Mouse (Mus musculus) hindbrain, postnatal 0 days (tissue): Measurements from ENCODE around the gene Thsd7a. TPM values are rescaled to one million over a fixed set of nuclear protein-coding genes. Genes with fewer than 3 reads are reported as not detected.
A peak's percentile ranks its signal among the peaks of the same experiment; 100 is the strongest.

Experiments
- ATAC-seq: fragments of 200-750 bp; cut with Nextera tagmentation; 2 replicates; pipeline ENCODE4 v1.8.0; 2017; ENCODE audit warnings: mild to moderate bottlenecking, moderate TSS enrichment, moderate library complexity
- DNase-seq: peaks from one replicate; pipeline ENCODE4 v3.0.0-alpha.2; 2015; ENCODE audit warnings: low spot score
- H3K27ac ChIP-seq: fragments of 300-500 bp; sonication (generic); 2 replicates; pipeline ENCODE4 v1.5.1; 2014; ENCODE audit warnings: mild to moderate bottlenecking
- H3K27me3 ChIP-seq: fragments of 300-500 bp; sonication (generic); 2 replicates; pipeline ENCODE4 v1.6.1; 2014; ENCODE audit warnings: low read length, mixed read lengths; ENCODE audit not compliant: insufficient read depth
- H3K36me3 ChIP-seq: fragments of 300-500 bp; sonication (generic); 2 replicates; pipeline ENCODE4 v1.6.1; 2014; ENCODE audit warnings: low read length, mixed read lengths; ENCODE audit not compliant: insufficient read depth
- H3K4me1 ChIP-seq: fragments of 300-500 bp; sonication (generic); 2 replicates; pipeline ENCODE4 v1.6.1; 2014; ENCODE audit warnings: antibody characterized with exemption, low read length, mixed read lengths; ENCODE audit not compliant: insufficient read depth
- H3K4me2 ChIP-seq: fragments of 300-500 bp; sonication (generic); 2 replicates; pipeline ENCODE4 v1.6.1; 2014; ENCODE audit warnings: low read depth, mild to moderate bottlenecking, low read length, moderate library complexity, mixed read lengths
- H3K4me3 ChIP-seq: fragments of 300-500 bp; sonication (generic); 2 replicates; pipeline ENCODE4 v1.5.1; 2014; ENCODE audit warnings: low read length
- H3K9ac ChIP-seq: fragments of 300-500 bp; sonication (generic); replicated peaks from 2 replicates; pipeline ENCODE4 v1.6.1; 2014; ENCODE audit warnings: mild to moderate bottlenecking, low read length, moderate library complexity, mixed read lengths
- H3K9me3 ChIP-seq: fragments of 300-500 bp; sonication (generic); 2 replicates; pipeline ENCODE4 v1.6.1; 2016; ENCODE audit warnings: low read length, mixed read lengths
- CTCF ChIP-seq: IDR thresholded peaks from 2 replicates; pipeline ENCODE4 v1.5.1; 2016; ENCODE audit warnings: antibody characterized with exemption, control low read depth, low read depth
- WGBS: fragments of 180-500 bp; shearing (Covaris S2); extraction: QIAGEN DNeasy Blood & Tissue Kit; methylation state at CpG from one replicate; pipeline ENCODE4 v1.1.7; 2014; 5-methylcytosine and 5-hydroxymethylcytosine counted together
- polyA plus RNA-seq: library from polyadenylated mRNA; unstranded; fragments of >200 nt; fragmentation: Nextera tagmentation; extraction: Ambion mirVana; gene quantifications from 2 replicates; pipeline ENCODE4 v1.2.1, GENCODE M21; 2015
- total RNA-seq: library from RNA; depleted of rRNA; stranded (reverse); fragments of >200 nt; gene quantifications from 2 replicates; pipeline ENCODE4 v1.2.3, GENCODE M21; 2014

Thsd7a gene
- total and polyA plus RNA-seq, 2 experiments from 2014 or later: 16.5 to 20.8 TPM

DNA sequence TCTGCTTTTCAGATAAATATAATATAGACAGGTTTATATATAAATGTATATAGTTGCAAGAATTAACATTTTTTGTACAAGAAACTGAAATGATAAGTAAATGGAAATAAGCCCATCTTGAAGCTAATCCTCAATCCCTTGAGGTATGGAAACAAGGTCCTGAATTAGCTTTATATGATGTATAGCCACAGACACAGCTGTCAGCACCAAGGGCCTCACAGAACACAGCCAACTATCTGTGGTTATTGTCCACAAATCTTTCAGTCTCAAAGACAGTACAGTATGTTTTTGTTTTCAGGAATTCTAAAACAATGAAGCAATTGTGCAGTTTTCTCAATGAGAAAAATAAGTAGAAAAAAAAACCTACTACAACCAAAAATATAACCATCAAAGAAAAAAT, 400.5 kb downstream of the Thsd7a start:
- Histone ChIP-seq H3K27me3 (no peaks in the 10 kb centered on the region), H3K27ac (no peak overlapping the region), H3K4me1 (no peaks in the 10 kb centered on the region), H3K36me3 (no peaks in the 10 kb centered on the region), H3K9me3 (no peaks in the 10 kb centered on the region), H3K4me2 (no peak overlapping the region), H3K9ac (no peak overlapping the region), H3K4me3 (no peak overlapping the region)
- TF ChIP-seq CTCF: no peak
- no peak for DNase-seq
- no peak for ATAC-seq

DNA sequence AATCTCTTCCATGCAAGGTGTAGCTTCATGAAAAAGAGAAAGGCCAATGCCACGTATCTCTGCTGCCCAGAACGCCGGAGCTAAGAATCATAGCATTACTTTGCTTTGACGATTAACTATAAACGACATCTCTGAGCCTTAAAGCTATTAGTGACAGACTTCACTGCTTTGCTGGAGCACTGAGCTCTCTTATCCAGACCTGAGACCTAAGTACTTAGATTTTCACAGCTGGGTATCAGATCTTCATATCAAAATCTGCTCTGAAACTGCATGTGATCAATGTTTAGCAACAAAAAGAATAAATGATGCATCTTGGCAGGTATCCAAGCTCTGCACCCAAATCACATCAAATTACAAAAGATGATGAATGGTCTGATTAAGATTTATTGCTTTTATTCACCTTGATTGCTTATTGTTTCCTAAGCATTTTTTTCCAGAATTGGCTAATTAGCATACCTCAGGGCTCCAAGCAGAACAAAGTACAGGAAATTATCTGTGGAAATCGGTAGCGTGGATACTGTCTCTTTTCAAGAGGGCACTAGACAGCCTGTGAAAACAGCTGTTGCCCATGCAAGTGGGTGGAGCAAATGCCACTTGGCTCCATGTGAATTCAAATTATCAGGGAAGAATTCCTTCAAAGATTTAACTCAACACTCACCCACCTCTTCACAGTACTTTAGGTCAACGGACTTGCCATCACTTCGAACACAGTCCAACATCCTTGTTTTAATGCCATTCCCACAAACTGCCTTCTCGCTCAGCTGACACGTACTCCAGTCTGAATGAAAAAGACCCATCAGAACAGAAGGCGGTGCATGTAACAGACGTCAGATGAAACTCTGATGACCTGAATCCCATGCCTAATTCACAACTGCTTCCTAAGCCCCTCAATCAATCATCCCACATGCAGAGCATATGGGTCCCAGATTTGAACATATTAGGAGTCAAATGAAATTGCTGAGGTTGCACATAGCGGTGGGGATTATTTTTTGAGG, 412.3 kb downstream of the Thsd7a start:
- ATAC-seq: peak; percentile 79
- Histone ChIP-seq H3K4me3 (no peak overlapping the region), H3K27ac (no peak overlapping the region), H3K27me3 (no peaks in the 10 kb centered on the region), H3K9me3 (no peaks in the 10 kb centered on the region), H3K4me2 (0 out of 2 replicates have a peak overlapping the region, but pooled peaks have one; percentile 10), H3K4me1 (no peaks in the 10 kb centered on the region), H3K9ac (no peak overlapping the region), H3K36me3 (no peaks in the 10 kb centered on the region)
- DNase-seq: peak; percentile 29
- no peak for TF ChIP-seq CTCF
- WGBS: 36% methylated on average over 14 of the region's 14 CpGs

DNA sequence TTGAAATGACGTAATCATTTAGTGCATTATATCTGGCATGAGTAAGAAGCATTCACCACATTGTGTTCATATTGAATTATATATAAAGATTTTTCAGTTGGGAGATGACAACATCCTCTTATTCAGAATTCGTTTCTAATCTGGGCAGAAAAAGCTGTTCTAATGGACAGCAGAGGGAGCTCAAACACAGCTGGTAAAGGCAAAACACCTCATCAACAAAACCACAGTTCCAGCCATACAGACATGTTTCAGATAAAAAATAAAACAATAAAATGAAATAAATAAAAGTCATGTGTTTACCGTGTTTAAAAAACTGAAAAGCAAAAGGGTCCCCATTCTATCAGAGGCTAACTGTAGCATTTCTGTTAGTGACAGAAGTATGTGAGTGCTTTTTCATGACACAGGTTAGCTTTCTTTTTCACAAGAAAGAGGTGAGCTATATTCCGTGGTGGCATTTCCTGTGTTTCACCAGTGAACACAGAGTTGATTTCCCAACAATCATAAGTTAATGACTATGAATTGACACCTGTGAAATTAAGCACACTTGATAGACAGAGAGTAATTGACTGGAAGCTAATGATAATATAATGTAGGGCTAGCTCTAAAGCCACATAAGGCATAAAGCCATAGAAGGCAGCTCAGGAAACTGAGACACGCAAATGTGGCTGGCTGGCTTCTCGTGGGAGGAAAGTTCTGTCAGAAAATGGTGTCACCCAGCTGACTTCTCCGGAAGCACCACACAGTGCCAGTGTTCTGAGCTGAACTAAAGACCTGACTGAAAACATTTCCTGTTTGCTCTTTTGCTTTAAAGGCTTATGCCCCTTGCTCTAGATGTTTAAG, 433.9 kb downstream of the Thsd7a start:
- peak; percentile 78 for TF ChIP-seq CTCF
- no peaks in the 10 kb centered on the region for H3K4me1 ChIP-seq
- peak; percentile 82 for DNase-seq
- H3K9ac ChIP-seq: no peak overlapping the region
- ATAC-seq: peak; percentile 74; the same call in 1 of the 2 replicates
- H3K36me3 ChIP-seq: no peaks in the 10 kb centered on the region
- H3K9me3 ChIP-seq: no peaks in the 10 kb centered on the region
- no peak overlapping the region for H3K4me3 ChIP-seq
- H3K27me3 ChIP-seq: no peaks in the 10 kb centered on the region
- no peak overlapping the region for H3K4me2 ChIP-seq
- no peak overlapping the region for H3K27ac ChIP-seq
- WGBS: 46% methylated on average over 7 of the region's 7 CpGs

DNA sequence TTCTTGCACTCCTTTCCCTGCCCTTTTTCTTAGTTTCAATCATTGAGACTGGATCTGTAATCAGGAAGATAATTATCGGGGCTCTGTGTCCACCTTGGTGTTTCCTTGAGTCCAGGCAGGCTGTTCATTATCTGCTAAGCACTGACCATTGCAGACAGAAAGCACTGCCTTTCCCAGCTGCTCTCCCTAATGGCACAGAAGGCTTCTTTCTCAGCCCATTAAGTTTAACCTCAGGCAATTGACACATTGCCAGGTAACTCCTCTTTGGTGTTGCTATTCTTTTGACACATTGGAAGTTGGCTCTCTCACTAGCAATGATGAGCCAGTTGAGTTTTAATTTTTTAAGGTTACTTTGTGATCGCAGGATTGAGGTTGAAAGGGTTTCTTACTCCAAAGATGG, 441.7 kb downstream of the Thsd7a start:
- no peaks in the 10 kb centered on the region for H3K27me3 ChIP-seq
- peaks cover 3% of the 10 kb centered on the region; the same call in 1 of the 2 replicates for H3K9me3 ChIP-seq
- no peak for TF ChIP-seq CTCF
- no peak overlapping the region for H3K27ac ChIP-seq
- DNase-seq (peak; percentile 53), ATAC-seq (peak; percentile 55; the same call in 1 of the 2 replicates)
- 59% methylated on average over 2 of the region's 2 CpGs for WGBS
- no peaks in the 10 kb centered on the region for H3K4me1 ChIP-seq
- no peak overlapping the region for H3K9ac ChIP-seq
- H3K4me3 ChIP-seq: no peak overlapping the region
- no peak overlapping the region for H3K4me2 ChIP-seq
- no peaks in the 10 kb centered on the region for H3K36me3 ChIP-seq

DNA sequence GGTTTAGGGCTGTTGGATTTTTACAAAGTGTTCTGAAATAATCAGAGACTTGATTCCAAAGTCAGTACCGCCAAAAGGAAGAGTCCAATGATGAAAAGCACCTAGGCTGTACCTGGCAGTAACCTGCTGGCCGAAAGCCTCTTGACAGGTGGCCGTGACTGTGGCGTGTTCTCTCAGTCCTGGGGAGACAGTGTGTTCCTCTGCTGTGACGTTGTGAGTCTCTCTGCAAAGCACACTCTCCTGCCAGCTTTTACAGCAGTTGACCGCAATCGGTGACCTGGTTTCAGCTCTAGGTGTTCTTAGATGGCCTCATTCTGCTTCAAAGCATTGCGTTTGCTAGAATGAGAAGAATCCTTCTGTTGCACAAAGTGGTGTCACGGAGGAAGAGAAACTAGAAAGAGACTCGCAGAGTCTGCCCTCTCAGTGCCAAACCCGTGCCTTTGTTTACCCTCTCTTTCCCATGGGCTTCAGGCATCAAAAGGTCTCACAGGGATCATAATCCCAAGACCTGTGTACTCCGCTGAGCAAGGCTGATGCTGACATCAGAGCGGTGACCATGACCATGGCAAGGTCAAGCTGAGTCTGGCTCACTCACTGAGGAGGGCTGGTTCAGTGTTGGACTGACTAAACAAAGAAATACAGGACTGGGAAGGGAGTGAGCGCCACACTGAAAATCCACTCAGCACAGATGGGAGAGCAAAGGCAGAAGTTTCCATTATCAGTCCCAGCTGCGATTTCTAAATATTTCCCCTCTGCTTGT, 486.4 kb downstream of the Thsd7a start:
- no peak for ATAC-seq
- Histone ChIP-seq H3K4me3 (no peak overlapping the region), H3K4me1 (no peaks in the 10 kb centered on the region), H3K9me3 (no peaks in the 10 kb centered on the region), H3K27me3 (no peaks in the 10 kb centered on the region), H3K36me3 (no peaks in the 10 kb centered on the region), H3K4me2 (no peak overlapping the region), H3K9ac (no peak overlapping the region), H3K27ac (no peak overlapping the region)
- 87% methylated on average over 15 of the region's 15 CpGs for WGBS
- DNase-seq: no peak
- no peak for TF ChIP-seq CTCF
